Mouse (Mus musculus): Measurements from ENCODE around the gene D930020B18Rik.
A peak's percentile ranks its signal among the peaks of the same experiment; 100 is the strongest.

Gene D930020B18Rik

DNA sequence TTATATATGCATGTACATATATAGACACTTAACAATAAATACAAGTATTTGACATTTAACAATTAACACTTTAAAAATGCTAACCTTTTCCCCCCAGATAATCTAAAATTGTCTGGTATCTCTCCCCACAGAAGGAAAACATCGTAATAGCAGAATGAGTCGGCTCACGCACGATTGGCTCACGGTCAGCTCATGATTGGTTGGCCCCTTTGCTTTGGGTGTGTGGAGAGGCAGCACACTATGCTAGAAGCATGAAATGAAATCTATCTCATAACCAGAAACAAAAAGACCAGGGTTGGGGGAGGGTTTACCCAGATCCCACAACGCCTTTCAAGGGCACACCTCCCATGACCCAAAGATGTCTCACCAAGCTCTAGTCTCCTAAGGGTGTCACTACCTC, 63.5 kb downstream of the D930020B18Rik start:
- no peak for DNase-seq (ENCODE audit: low spot score)

DNA sequence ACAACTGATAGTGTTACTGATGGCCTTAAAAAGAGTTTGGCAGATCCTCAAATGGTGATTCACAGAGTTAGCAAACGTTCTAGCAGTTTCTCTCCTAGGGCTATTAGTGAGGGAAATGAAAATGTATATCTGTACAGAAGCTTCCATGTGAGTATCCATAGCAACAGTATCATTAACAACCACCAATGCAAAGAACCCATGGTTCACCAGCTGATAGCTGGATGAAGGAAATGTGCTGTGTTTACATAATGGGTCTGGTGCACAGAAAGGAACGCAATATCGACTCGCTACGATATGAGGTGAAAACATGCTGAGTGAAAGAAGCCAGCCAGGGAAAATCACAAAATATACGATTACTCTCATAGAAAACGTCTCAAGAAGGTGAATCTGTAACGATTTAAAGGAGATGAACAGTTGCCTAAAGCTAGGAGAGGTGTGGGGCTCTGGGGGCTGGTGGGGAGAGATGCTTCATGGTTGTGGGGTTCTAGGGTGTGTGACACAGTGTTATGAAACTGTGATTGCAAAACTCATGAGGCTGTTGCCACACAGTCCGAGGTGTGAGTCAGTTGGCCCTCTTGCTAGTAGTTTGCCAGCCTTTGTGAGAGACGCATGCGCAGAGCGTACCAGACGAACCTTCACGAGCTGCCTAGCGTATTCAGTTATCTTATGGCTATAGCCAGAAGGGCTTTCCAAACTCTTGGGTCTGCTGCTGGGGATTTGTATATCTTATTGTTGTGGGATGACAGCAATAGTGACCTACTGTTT, 64.2 kb downstream of the D930020B18Rik start:
- DNase-seq (ENCODE audit: low spot score), result no peak

DNA sequence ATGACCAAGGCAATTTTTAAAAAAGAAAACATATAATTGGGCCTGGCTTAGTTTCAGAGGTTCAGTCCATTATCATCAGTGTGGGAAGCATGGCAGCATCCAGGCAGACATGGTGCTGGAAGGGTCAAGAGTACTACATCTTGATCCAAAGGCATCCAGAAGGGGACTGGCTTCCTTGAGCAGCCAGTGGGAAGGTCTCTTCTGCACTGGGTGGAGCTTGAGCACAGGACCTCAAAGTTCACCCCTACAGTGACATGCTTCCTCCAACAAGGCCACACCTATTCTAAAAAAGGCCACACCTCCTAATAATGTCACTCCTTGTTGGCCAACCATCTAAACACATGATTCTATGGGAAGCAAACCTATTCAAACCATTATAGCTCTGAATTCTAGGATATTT, 75.5 kb downstream of the D930020B18Rik start:
- no peak for DNase-seq (ENCODE audit: low spot score)

DNA sequence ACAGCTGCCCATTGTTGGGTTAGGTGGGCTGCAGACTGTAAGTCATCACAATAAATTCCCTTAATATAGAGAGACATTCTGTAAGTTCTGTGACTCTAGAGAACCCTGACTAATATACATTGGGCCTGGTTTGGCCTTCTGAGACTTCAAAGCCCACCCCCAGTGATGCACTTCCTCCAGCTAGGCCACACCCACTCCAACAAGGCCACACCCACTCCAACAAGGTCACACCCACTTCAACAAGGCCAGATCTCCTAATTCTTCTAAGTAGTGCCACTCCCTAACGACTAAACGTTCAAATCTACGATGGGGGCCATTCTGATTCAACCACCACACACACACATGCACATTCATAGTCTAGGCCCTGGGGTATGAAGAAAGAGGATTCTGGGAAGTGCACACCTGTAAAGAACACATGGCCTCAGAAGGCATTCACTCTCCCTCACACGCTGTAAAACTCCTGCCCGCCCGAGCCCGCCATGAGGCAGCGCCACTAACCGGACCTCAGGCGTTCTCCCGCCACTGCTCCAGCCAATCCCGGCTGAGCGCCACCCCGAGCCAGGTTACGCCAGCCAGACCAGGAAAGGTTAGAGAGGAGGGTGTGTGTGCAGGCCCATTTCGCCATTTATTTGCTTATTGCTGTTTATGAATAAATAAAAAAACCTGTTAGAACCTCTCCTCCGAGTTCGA, 77.7 kb downstream of the D930020B18Rik start:
- no peak for DNase-seq (ENCODE audit: low spot score)

DNA sequence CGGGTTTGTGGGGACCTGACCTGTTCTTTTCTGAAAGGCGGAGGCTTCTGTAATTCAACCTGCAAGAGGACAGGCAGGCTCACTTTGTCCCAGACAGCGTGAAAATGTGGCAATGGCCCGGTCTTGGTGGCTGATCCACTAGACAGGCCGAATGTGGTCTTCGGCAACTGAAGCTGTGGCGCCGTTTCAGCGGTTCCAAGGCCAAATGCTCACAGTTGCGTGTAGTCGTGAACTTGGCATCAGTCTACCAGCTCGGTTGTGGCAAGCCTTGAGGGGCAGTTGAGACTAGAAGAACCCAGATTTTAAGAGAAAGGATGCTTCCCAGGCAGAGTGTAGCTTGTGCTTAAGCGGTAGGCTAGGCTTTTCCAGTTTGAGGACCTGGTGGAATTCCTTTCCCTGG, 79.3 kb downstream of the D930020B18Rik start:
- no peak for DNase-seq (ENCODE audit: low spot score)

DNA sequence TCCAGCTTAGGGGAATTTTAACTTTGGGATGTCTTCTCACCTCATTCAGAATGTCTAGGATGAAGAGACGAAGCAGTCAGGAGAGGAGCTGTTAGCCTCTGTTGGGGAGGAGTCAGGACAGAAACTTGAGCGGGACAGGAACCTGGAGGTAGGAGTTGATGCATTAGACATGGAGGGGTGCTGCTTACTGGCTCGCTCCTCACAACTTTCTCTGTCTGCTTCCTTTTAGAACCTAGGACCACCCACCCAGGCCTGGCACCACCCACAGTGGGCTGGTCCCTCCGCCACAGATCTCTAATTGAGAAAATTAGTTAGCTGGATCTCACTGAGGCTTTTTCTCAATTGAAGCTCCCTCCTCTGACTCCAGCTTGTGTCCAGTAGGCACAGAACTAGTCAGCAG, 85.1 kb downstream of the D930020B18Rik start:
- DNase-seq (ENCODE audit: low spot score), result no peak

DNA sequence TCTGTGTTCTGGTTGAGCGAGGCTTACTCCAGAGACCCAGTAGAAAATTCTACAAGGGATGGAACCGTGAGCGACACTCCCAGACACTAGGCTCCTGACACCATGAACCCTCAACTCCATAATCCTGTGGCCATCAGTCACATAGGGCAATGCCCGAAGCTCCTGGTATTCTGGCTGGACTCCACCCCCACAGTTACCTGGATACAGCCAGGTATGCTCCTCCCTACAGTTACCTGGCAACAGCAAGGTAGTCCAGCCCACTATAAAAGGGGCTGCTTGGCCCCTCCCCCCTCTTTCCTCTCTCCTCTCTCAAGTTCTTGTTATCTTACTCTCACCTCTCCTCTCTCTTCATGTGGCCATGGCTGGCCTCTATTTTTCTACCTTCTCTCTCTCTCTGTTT, 85.8 kb downstream of the D930020B18Rik start:
- DNase-seq (ENCODE audit: low spot score), result no peak

DNA sequence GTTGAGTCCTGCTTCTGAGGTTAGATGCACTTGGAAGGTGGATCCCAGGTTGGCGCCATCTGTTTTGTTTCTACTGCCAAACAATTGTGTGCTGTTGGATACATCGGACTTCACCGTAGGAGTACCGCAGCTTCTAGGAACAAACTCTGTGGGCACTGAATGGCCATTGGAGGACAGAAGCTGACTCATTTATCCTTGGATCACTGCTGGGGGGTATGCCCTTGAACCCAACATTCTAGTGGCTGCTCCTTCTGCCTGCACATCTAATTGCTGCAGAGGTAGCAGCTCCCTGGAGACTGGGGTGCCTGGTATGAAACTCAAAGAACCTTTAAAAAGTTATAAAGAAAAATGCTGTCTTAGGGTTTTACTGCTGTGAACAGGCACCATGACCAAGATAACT, 86.8 kb downstream of the D930020B18Rik start:
- DNase-seq (ENCODE audit: low spot score), result no peak

DNA sequence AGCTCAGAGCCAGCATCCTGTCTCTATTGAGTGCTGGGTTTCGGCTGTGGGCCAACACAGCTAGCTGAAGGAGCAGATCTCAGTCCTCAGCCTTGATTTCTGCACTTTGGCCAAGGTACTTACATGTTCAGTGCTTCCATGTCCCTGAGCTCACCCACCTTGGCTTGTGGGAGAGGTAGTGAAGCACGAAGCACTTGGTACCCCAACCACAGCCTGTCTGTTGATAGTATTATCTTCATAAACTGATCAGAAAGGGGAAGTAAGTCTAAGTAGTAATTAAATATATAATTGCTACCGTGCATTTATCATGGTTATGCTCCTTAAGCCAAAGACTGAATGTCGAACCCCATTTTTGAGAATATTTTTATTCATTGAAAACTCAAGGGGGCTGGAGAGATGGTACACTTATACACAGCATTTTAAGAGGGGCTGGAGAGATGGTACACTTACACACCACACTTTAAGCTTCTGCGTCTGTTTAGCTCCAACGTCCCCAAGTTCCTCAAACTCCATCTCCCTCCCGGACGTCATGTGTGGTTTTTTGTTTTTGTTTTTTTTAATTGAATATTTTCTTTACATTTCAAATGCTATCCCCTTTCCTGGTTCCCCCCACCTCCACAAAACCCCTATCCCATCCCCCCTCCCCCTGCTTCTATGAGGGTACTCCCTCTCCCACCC, 89.8 kb downstream of the D930020B18Rik start:
- DNase-seq (ENCODE audit: low spot score), result no peak

DNA sequence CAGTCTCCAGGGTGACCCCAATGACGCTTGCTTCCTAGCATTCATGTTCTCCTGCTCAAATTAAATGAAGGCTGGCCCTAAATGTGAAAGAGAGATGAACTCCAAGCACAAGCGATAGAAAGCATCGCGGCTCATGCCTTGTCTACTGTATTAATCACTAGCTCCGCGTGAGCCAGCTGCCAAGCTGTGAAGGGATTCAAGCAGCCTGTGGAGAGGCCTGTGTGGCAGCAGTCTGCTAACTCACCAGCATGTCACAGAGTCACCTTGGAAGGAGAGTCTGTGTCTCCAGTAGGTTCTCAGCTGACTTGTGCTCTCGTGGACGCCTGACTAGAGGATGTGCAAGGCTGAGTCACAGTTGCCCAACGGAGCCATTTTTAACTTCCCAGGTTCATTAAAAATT, 91.2 kb downstream of the D930020B18Rik start:
- DNase-seq (ENCODE audit: low spot score), result no peak

DNA sequence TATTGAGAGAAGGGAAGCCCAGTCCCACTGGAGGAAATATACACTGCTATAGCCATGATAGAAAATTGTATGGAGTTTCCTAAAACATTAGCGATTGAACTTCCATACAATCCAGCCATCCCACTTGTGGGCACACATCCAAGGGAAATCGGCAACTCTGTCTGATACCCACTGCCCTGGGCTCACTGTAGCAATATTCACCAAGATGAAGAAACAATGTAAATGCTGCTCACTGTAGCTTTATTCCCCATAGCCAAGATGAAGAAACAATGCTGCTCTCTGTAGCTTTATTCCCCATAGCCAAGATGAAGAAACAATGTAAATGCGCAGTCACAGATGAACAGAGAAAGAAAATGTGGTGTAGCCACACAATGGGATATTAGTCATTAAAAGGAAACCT, 95.9 kb downstream of the D930020B18Rik start:
- DNase-seq (ENCODE audit: low spot score), result no peak

DNA sequence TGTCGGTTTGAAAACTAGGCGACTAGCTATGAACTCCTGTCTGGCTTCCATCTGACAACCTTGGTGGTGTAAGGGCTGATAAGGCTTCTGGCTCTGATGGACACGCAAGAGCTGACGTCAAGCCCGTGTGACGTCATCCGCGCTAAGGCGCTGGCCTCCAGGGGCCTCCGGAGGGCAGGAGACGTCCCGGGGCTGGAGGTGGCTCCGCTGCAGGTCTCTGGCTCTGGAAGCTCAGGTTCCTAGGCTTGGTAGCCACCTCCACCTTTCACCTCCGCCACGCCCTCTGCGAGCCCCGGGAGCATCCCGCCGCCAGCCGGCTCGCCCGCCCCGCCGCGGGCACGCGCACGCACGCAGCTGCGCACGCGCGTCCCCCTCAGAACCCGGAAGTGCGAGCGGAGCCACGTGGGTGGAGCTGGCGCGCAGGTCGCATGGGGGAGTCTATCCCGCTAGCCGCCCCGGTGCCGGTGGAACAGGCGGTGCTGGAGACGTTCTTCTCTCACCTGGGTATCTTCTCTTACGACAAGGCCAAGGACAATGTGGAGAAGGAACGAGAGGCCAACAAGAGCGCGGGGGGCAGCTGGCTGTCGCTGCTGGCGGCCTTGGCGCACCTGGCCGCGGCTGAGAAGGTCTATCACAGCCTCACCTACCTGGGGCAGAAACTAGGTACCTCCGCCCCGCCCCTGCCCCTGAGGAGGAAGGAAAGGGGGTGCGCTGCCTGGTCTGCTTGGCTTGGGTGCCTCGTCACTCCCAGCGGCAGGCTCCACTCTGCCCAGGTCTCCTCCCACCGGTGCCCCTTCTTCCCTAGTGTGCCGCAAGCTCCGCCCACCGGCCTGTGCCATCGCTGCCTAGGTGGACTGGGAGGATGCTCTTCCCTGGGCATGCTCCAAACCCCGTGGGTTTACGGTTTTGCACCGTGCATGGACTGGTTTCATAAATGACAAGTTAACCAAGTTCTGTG, 98.4 kb downstream of the D930020B18Rik start, which contains the start of gene BC048403:
Gene BC048403, plus strand, starts transcription at position 390 of the 958 bp plus-strand sequence.
- DNase-seq (ENCODE audit: low spot score), result peak; percentile 75

DNA sequence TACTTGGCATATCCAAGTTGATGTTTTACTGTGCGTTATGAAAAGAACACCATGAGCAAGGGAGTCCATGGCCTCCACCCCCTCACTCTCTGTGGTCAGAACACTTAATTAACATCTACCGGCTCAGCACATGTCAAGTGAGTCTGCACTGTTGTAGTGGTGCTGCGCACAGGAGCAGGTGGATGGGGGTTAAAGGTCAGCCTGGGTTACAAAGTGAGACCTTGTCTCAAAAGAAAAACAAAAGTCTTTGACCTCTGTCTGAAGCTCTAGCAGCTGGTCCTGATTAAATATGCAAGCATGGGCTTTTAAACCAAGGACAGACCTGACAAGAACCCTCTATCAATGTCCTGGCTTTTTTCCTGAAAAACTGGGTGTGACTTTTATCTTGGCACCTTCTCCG, 100.9 kb downstream of the D930020B18Rik start:
- no peak for DNase-seq (ENCODE audit: low spot score)
